Mouse (Mus musculus): ENCODE results near the gene Prap1. TPM values are rescaled to one million over a fixed set of nuclear protein-coding genes. Genes with fewer than 3 reads are reported as not detected.

The Prap1 gene
- polyA plus RNA-seq, 1 experiment = not detected

DNA sequence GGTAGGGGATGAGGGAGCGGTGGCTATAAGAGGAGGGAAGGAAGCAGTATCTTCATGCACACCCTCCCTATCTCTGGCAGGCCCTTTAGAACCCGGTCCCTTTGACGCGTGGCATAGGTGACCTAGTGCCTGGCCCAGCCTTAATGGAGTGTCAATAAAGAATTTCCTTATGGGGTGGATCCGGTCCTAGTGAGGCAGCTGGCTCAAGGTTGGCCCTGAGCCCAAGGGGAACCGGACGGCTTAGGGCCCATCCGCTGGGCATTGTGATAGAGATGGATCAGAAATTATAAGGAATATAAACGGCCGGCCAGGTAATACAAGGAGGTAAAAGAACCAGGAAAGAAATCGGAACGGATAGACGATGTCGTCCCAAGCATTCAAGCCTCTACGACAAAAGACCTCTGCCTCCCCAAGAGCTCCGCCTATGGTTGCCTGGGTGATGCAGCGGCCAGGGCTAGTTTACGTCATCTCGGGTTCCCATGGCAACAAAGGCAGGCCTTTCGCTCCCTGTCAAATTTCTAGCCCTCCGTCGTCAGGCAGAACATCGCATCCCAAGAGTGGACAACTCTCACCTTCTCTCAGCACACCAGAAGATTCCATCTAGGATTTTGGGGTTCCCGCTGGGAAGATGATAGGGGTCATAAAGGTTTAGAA is 12.6 kb upstream of the Prap1 start:
- H3K27me3 ChIP-seq (ENCODE audit: control insufficient read depth, insufficient read depth, insufficient read length) = no peaks in the 10 kb centered on the region
- no peak for TF ChIP-seq REST (IDR thresholded peaks at IDR 0.05; ENCODE audit: insufficient read depth, insufficient read length)
- TF ChIP-seq MYOD1 (IDR thresholded peaks at IDR 0.05; ENCODE audit: control insufficient read depth in 1 of 3, insufficient read length in 2 of 3, low read depth in 2 of 3) = no peak
- no peak for TF ChIP-seq POLR2AphosphoS2 (IDR thresholded peaks at IDR 0.05; ENCODE audit: insufficient read length, low read depth)
- TF ChIP-seq TCF3 (IDR thresholded peaks at IDR 0.05; ENCODE audit: insufficient read length, low read depth) = no peak
- no peak for TF ChIP-seq CEBPB (IDR thresholded peaks at IDR 0.05; ENCODE audit: insufficient read depth, poor library complexity, severe bottlenecking)
- no peak for TF ChIP-seq USF1 (IDR thresholded peaks at IDR 0.05; ENCODE audit: low read depth)
- no peak for TF ChIP-seq SRF (IDR thresholded peaks at IDR 0.05; ENCODE audit: control insufficient read depth, insufficient read length, low read depth)
- no peak for TF ChIP-seq MAX (IDR thresholded peaks at IDR 0.05; ENCODE audit: low read depth)
- TF ChIP-seq E2F4 (IDR thresholded peaks at IDR 0.05; ENCODE audit: insufficient read depth) = no peak
- no peak for TF ChIP-seq TCF12 (IDR thresholded peaks at IDR 0.05; ENCODE audit: insufficient read depth, poor library complexity, severe bottlenecking)
- TF ChIP-seq MYOG (IDR thresholded peaks at IDR 0.05; ENCODE audit: control insufficient read depth in 1 of 3, insufficient read depth in 1 of 3, insufficient read length in 2 of 3, low read depth in 2 of 3) = no peak
- no peak for TF ChIP-seq POLR2A (IDR thresholded peaks at IDR 0.05; ENCODE audit: insufficient read length, low read depth)
- H3ac ChIP-seq (ENCODE audit: control insufficient read depth, insufficient read length) = no peak overlapping the region

DNA sequence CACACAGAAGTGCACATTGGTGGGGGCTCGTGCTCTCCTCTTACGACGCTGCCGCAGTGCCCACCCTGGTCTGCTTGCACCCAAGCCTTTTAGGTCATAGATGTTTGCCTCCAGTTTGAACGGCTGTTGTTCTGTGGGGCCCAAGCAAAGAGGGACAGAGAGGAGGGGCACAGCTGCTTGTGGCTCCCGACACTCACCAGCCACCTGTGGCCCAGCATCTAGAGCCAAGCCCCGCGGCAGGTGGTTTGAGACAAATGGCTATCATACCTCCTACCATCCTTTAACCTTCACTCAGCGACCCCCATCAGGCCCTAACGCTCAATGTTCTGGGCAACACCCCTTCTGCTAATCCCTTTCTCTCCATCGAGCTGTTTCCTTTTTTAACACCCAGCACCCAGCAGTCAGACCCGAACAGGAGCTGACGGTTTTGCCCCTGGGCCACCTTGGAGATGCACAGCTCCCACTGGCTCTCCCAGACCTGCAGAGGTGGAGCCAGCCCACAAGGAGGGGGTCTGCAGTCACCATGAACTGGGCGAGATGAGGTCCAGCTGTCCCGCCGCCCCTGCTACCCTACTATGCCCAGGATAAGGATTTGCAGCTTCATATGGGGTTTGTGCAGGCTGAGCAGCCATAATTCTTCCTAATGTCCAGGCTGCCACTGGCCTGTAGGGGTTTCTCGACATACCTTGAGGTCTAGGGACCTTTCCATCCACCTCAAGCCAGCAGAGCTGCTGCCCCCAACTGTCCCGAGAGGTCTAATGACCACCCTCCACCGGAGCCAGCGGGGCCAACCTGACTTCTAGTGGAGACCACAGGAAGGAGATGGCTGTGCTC is 11.6 kb upstream of the Prap1 start:
- TF ChIP-seq CEBPB (IDR thresholded peaks at IDR 0.05; ENCODE audit: insufficient read depth, poor library complexity, severe bottlenecking) (no peak), MYOD1 (IDR thresholded peaks at IDR 0.05; ENCODE audit: control insufficient read depth in 1 of 3, insufficient read length in 2 of 3, low read depth in 2 of 3) (peak in 2 of 3 experiments; percentile 50 to 54), MYOG (IDR thresholded peaks at IDR 0.05; ENCODE audit: control insufficient read depth in 1 of 3, insufficient read depth in 1 of 3, insufficient read length in 2 of 3, low read depth in 2 of 3) (peak in 2 of 3 experiments; percentile 61 to 72)
- H3K36me3 ChIP-seq (ENCODE audit: control insufficient read depth, insufficient read depth) = no peaks in the 10 kb centered on the region
- no peak overlapping the region for H3ac ChIP-seq (ENCODE audit: control insufficient read depth, insufficient read length)
- no peaks in the 10 kb centered on the region for H3K27me3 ChIP-seq (ENCODE audit: control insufficient read depth, insufficient read depth, insufficient read length)
- H3K79me2 ChIP-seq (ENCODE audit: control insufficient read depth, insufficient read depth) = no peaks in the 10 kb centered on the region
- H3K4me2 ChIP-seq (ENCODE audit: low read depth) = peak overlapping the region; percentile 63
- H3K4me3 ChIP-seq = no peak overlapping the region

More for the DNA sequence above, 12.6 kb upstream of the Prap1 start:
- Histone ChIP-seq H3K4me3 (peak overlapping the region; percentile 1), H3K4me2 (ENCODE audit: low read depth) (peak overlapping the region; percentile 63), H3K79me2 (ENCODE audit: control insufficient read depth, insufficient read depth) (no peaks in the 10 kb centered on the region), H3K36me3 (ENCODE audit: control insufficient read depth, insufficient read depth) (no peaks in the 10 kb centered on the region)

DNA sequence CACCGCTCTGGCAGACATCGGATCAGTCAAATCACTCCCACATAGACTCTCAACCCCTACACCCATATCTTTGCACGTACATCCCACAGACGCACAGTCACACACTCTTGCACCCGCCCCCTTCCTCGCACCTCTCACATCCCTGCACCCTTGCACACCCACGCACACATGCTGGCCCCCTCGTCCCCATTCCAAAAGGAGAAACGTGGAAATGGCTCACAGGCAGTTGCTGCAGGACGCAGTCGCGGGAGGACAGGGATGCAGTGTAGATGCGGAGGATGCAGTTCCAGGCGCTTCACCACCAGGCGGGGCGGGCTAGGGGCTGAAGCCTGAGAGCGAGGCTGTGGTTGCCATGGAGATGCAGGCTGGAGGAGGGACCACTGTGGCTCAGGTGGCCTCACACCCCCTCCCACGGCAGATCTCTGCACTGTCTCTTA is 10.9 kb upstream of the Prap1 start, which contains the start of gene Caly:
Gene Caly (minus strand): TSS at position 307 of the 437 bp plus-strand sequence.
- Histone ChIP-seq H3K4me2 (ENCODE audit: low read depth) (no peak within 1 kb of the TSS), H3K4me3 (no peak within 1 kb of the TSS), H3K36me3 (ENCODE audit: control insufficient read depth, insufficient read depth) (no peaks in the 10 kb centered on the region), H3K79me2 (ENCODE audit: control insufficient read depth, insufficient read depth) (no peaks in the 10 kb centered on the region), H3ac (ENCODE audit: control insufficient read depth, insufficient read length) (no peak within 1 kb of the TSS), H3K27me3 (ENCODE audit: control insufficient read depth, insufficient read depth, insufficient read length) (no peaks in the 10 kb centered on the region)
- no peak for TF ChIP-seq POLR2A (IDR thresholded peaks at IDR 0.05; ENCODE audit: insufficient read length, low read depth)
- TF ChIP-seq SRF (IDR thresholded peaks at IDR 0.05; ENCODE audit: control insufficient read depth, insufficient read length, low read depth) = no peak
- TF ChIP-seq REST (IDR thresholded peaks at IDR 0.05; ENCODE audit: insufficient read depth, insufficient read length) = no peak
- TF ChIP-seq POLR2AphosphoS2 (IDR thresholded peaks at IDR 0.05; ENCODE audit: insufficient read length, low read depth) = no peak
- TF ChIP-seq TCF3 (IDR thresholded peaks at IDR 0.05; ENCODE audit: insufficient read length, low read depth) = no peak
- no peak for TF ChIP-seq USF1 (IDR thresholded peaks at IDR 0.05; ENCODE audit: low read depth)
- no peak for TF ChIP-seq MYOD1 (IDR thresholded peaks at IDR 0.05; ENCODE audit: control insufficient read depth in 1 of 3, insufficient read length in 2 of 3, low read depth in 2 of 3)
- no peak for TF ChIP-seq MAX (IDR thresholded peaks at IDR 0.05; ENCODE audit: low read depth)
- no peak for TF ChIP-seq E2F4 (IDR thresholded peaks at IDR 0.05; ENCODE audit: insufficient read depth)
- no peak for TF ChIP-seq CEBPB (IDR thresholded peaks at IDR 0.05; ENCODE audit: insufficient read depth, poor library complexity, severe bottlenecking)
- TF ChIP-seq TCF12 (IDR thresholded peaks at IDR 0.05; ENCODE audit: insufficient read depth, poor library complexity, severe bottlenecking) = no peak
- no peak for TF ChIP-seq MYOG (IDR thresholded peaks at IDR 0.05; ENCODE audit: control insufficient read depth in 1 of 3, insufficient read depth in 1 of 3, insufficient read length in 2 of 3, low read depth in 2 of 3)

DNA sequence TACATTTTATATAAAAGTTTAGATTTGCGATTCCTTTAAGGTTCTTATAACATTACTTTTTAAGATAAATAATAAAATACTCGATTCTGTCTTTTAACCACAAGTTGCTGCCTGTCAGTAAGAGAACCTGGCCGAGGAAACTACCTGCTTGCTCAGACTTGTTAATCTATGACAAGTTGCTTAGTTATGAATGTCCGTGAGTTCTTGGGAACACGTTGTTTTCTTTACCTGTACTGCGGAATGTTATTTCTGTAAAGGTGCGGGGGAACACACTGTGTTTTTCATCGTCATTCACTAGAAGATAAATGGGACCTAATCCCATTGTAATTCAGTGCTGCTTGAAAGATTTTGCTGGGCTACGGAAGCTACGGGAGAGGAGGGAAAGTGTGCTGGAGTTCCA is 2.6 kb upstream of the Prap1 start:
- Histone ChIP-seq H3ac (ENCODE audit: control insufficient read depth, insufficient read length) (no peak overlapping the region), H3K4me2 (ENCODE audit: low read depth) (no peak overlapping the region), H3K27me3 (ENCODE audit: control insufficient read depth, insufficient read depth, insufficient read length) (no peaks in the 10 kb centered on the region), H3K4me3 (no peak overlapping the region), H3K79me2 (ENCODE audit: control insufficient read depth, insufficient read depth) (no peaks in the 10 kb centered on the region), H3K36me3 (ENCODE audit: control insufficient read depth, insufficient read depth) (no peaks in the 10 kb centered on the region)
- TF ChIP-seq CEBPB (IDR thresholded peaks at IDR 0.05; ENCODE audit: insufficient read depth, poor library complexity, severe bottlenecking) = no peak
- no peak for TF ChIP-seq SRF (IDR thresholded peaks at IDR 0.05; ENCODE audit: control insufficient read depth, insufficient read length, low read depth)
- no peak for TF ChIP-seq POLR2AphosphoS2 (IDR thresholded peaks at IDR 0.05; ENCODE audit: insufficient read length, low read depth)
- TF ChIP-seq TCF3 (IDR thresholded peaks at IDR 0.05; ENCODE audit: insufficient read length, low read depth) = no peak
- TF ChIP-seq MAX (IDR thresholded peaks at IDR 0.05; ENCODE audit: low read depth) = no peak
- no peak for TF ChIP-seq MYOD1 (IDR thresholded peaks at IDR 0.05; ENCODE audit: control insufficient read depth in 1 of 3, insufficient read length in 2 of 3, low read depth in 2 of 3)
- no peak for TF ChIP-seq POLR2A (IDR thresholded peaks at IDR 0.05; ENCODE audit: insufficient read length, low read depth)
- TF ChIP-seq REST (IDR thresholded peaks at IDR 0.05; ENCODE audit: insufficient read depth, insufficient read length) = no peak
- TF ChIP-seq USF1 (IDR thresholded peaks at IDR 0.05; ENCODE audit: low read depth) = no peak
- TF ChIP-seq MYOG (IDR thresholded peaks at IDR 0.05; ENCODE audit: control insufficient read depth in 1 of 3, insufficient read depth in 1 of 3, insufficient read length in 2 of 3, low read depth in 2 of 3) = no peak
- TF ChIP-seq E2F4 (IDR thresholded peaks at IDR 0.05; ENCODE audit: insufficient read depth) = no peak
- TF ChIP-seq TCF12 (IDR thresholded peaks at IDR 0.05; ENCODE audit: insufficient read depth, poor library complexity, severe bottlenecking) = no peak

All from myocyte (in vitro differentiated cells).